Mouse (Mus musculus): ENCODE results near the gene Tpst2. TPM values are rescaled to one million over a fixed set of nuclear protein-coding genes. Genes with fewer than 3 reads are reported as not detected.

The Tpst2 gene
- total RNA-seq, 2 experiments from 2014 or later = 22.6 to 45.3 TPM

GRCm38 (mm10) chr5:112325546-112326445, 49.3 kb downstream of the Tpst2 start, which contains the start of gene Tfip11:
Gene Tfip11, plus strand, starts transcription at chr5:112326358.
- peak; percentile 84 for ATAC-seq (replicated peaks; ENCODE audit: poor library complexity)

- no peak for ATAC-seq (replicated peaks; ENCODE audit: poor library complexity)
Measured at GRCm38 (mm10) chr5:112326446-112327009, 50.0 kb downstream of the Tpst2 start.

- no peak for ATAC-seq (replicated peaks; ENCODE audit: poor library complexity)
Measured at GRCm38 (mm10) chr5:112327854-112328253, 51.4 kb downstream of the Tpst2 start.

- no peak for ATAC-seq (replicated peaks; ENCODE audit: poor library complexity)
Measured at GRCm38 (mm10) chr5:112329805-112330564, 53.5 kb downstream of the Tpst2 start.

DNA sequence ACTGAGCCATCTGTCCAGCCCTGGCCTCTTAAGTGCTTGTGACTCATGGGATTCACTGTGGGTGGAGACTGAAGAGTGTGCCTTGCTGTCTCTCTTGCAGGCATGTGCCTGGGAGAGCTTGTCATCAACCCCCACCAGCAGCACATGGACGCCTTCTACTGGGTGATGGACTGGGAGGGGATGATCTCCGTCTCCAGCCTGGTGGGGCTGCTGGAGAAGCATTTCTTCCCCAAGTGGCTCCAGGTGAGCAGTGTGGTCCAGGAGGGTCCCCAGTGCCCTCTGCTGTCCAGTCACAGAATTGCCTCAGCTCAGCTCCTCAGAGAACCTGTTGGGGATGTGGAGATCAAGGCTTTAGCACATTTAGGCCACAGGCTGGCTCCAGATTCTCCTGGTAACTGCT, 59.0 kb downstream of the Tpst2 start:
- ATAC-seq (replicated peaks; ENCODE audit: poor library complexity) = peak; percentile 86

DNA sequence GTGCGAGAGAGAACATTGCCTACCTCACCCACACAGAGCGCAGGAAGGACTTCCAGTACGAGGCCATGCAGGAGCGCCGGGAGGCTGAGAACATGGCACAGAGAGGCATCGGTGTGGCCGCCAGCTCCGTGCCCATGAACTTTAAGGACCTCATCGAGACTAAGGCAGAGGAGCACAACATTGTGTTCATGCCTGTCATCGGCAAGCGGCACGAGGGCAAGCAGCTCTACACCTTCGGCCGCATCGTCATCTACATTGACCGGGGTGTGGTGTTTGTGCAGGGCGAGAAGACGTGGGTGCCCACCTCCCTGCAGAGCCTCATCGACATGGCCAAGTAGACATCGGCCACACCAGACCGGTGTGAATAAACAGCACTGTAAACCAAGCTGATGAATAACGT, 60.5 kb downstream of the Tpst2 start:
- ATAC-seq (replicated peaks; ENCODE audit: poor library complexity) = no peak

DNA sequence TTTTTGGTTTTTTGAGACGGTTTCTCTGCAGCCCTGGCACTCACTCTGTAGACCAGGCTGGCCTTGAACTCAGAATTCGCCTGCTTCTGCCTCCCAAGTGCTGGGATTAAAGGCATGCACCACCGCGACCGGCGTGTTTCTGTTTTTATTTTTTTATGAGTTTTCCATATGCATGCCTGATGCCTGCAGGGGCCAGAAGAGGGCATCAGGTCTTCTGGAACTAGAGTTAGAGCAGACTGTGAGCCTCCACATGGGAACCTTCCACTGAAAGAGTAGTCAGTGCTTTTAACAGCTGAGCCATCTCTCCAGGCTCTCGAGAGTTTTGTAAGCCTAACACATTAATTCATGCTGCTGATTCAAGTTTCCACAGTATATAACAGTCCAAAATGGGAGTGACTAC, 62.7 kb downstream of the Tpst2 start:
- ATAC-seq (replicated peaks; ENCODE audit: poor library complexity) = no peak

DNA sequence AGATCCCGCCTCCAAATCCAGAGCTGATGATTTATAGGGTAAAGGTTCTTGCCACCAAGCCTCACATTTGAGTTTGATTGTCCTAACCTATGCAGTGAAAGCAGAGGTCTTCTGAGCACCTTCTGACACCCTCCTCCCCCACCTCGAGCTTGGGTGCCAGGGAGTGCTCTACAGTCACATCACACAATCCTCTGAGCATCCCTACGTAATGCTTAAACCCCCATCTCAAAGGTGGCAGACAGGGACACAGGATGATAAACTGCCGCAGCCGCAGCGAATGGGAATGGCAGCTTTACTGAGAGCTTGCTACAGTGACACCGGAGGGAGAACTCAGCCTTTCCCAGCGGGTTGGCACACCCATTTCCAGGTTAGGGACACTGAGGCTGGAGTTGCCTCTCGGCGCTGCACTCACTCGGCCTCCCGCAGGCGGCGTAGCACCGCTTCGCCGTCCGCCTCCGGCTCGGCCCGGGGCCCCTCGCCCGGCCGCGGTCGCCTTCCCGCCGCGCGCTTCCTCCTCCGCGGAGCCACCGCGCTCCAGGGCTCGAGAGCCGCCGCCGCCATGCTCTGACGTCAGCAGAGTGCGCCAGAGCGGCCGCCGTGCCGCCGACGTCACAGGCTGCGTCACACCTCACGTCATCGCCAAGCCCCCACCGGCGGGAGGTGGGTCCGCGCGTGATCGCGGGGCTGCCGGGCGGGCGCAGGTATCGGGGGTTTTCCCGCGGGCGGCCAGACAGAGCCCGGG, 66.1 kb downstream of the Tpst2 start, which contains the start of the genes Srrd and Hps4:
Srrd (minus strand) TSS at position 578 of the 742 bp plus-strand sequence.
Hps4 (plus strand) TSS at position 621 of the 742 bp plus-strand sequence.
- ATAC-seq (replicated peaks; ENCODE audit: poor library complexity) = peak; percentile 88

DNA sequence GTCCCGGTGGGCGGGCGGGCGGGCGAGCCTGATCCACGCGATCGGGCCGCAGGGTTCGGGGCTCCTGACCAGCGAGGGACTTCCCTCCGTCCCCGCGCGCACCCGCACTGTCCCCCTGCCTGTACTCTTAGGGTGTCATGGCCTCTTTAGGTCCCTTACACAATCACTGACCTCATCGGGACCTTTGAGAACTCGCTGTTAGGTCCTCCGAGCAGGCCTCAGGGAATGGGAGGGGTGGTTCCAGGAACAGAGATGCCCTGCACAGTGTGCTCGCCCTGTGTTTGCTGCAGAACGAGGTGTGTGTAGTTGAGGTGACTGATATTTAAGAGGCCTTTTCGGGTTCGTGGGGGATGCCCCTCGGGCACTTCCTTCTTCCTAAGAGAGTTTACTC, 66.7 kb downstream of the Tpst2 start:
- ATAC-seq (replicated peaks; ENCODE audit: poor library complexity) = peak; percentile 49

DNA sequence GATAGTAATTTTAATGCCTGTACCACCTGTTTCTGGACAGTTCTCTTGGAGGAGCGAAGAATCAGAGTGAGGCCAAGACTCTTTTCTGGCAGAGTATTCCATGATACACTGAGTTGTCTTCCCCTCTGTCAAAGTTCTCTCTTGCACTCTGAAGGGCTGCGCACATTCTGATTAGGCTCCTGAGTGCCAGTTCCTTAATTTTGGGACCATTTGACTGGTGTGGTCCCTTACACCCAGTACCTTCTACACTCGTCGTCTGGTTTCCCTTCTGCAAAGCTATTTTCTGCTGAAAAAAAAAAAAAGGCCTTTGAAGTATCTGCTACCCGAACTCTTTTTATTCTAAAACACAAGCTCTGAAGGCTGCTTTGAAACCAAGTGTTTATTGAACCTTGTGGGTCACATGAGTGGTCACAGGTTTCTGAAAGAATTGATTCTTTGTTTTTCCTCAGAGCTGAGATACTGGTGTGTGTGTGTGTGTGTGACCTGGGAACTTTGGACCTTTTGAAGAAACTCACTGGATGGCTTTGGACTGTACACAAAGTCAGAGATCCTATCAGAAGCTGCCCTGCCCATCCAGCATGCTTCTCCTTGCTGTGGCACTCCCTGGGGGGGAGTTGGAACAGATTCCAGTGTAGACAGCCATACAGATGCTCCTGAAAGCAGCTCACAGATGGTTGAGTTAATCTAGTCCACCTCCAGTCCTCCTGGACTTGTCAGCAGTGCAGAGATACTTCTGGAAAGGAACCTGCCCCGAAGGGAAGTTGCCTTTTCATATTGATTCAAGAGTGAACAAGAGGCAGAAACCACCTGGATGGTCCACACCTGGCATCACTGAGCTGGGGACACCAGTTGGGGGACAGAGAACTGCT, 67.8 kb downstream of the Tpst2 start:
- peak; percentile 32; the same call in 1 of the 2 replicates for ATAC-seq (replicated peaks; ENCODE audit: poor library complexity)

- no peak for ATAC-seq (replicated peaks; ENCODE audit: poor library complexity)
Measured at GRCm38 (mm10) chr5:112346211-112346965, 69.9 kb downstream of the Tpst2 start.

GRCm38 (mm10) chr5:112349169-112349568, 72.7 kb downstream of the Tpst2 start:
- ATAC-seq (replicated peaks; ENCODE audit: poor library complexity) = no peak

DNA sequence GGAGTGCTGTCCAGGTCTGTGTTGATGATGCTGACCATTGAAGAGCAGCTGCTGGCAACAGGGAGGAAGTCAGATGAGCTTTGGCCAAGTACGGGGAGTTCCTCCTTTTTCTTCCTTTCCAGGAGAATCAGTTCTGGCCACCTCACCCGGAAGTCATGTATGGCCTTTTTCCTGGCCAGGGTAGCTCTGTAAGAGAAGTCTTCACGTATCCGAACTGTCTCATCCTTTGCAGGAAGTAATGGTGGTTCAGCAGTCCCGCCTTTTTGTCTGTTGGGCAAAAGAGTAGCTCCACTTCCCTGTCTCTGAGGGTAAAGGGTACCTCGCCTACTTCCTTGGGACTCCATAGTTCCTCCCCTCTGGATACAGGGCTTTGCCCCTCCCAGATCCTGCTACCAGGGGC, 79.0 kb downstream of the Tpst2 start:
- peak; percentile 20; the same call in 1 of the 2 replicates for ATAC-seq (replicated peaks; ENCODE audit: poor library complexity)

- peak; percentile 18 for ATAC-seq (replicated peaks; ENCODE audit: poor library complexity)
Measured at GRCm38 (mm10) chr5:112355910-112356309, 79.4 kb downstream of the Tpst2 start, which contains the start of gene Gm6583. Gene Gm6583, minus strand, starts transcription at chr5:112356033.

DNA sequence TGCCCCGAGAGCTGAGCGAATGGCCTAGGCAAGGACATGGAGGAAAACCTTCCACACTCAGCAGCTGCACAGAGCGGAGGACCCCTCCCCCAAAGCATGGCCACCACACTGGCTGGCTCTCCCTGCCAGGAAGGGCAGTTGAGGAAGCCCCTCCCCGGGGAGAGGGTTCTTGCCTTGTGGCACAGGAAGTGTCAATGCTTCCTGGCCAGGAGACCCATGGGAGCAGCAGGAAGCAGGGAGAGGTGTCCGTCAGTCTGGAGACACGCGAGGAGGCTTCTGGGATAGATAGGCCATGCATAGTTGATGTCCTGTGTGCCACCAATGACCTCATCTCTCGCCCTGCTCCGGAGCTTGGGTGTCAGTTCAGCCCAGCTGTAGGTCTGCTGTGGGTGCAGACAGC, 79.8 kb downstream of the Tpst2 start:
- ATAC-seq (replicated peaks; ENCODE audit: poor library complexity) = no peak

DNA sequence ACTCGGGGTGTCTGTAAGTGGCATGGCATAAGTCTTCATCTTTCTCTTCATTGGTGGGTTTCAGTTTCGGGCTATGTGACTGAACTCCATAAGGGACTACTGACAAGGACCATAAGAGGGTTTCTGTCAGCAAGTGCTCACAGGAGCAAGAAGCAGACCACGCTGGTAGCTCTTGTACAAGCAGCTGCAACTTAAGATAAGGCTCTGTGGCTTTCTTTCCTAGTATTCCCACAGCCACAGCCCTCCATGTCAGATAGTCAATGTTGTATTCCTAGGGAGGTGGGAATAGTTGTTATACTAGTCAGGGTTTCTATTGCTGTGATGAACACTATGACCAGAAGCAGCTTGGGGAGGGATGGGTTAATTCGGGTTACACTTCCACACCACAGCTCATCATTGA, 83.0 kb downstream of the Tpst2 start:
- peak; percentile 66 for ATAC-seq (replicated peaks; ENCODE audit: poor library complexity)

DNA sequence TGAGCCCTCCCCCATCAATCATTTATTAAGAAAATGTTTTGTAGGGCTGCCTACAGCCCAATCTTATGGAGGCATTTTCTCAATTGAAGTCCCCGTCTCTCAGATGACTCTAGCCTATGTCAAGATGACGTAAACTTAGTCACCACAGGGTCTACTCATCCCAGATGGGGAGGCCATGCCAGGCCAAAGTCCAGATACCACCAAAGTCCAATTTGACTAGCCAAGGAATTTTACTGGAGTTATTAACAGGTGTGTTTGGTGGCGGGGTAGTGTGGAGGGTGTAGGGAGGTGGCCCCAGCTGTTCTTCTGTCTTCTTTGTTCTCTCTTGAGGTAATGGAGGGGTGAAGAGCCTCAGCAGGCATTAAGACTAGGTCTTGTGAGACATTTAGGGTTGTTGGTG, 83.6 kb downstream of the Tpst2 start:
- no peak for ATAC-seq (replicated peaks; ENCODE audit: poor library complexity)

- ATAC-seq (replicated peaks; ENCODE audit: poor library complexity) = no peak
Measured at GRCm38 (mm10) chr5:112364184-112364797, 87.8 kb downstream of the Tpst2 start.
